Mouse (Mus musculus) heart, postnatal 0 days (tissue): ENCODE results near the gene Tufm. TPM values are rescaled to one million over a fixed set of nuclear protein-coding genes. Genes with fewer than 3 reads are reported as not detected.

Experiments used
- ATAC-seq: fragments of 200-750 bp; cut with Nextera tagmentation; 2 replicates; pipeline ENCODE4 v1.8.0; 2017; ENCODE audit warnings: low read depth, moderate number of reproducible peaks, moderate library complexity; ENCODE audit not compliant: insufficient read depth
- DNase-seq: peaks from one replicate; pipeline ENCODE4 v3.0.0-alpha.2; 2016; ENCODE audit warnings: low spot score
- H3K27ac ChIP-seq: fragments of 300-500 bp; sonication (generic); 2 replicates; pipeline ENCODE4 v1.5.1; 2014; ENCODE audit warnings: low read depth, mild to moderate bottlenecking
- H3K27me3 ChIP-seq: fragments of 300-500 bp; sonication (generic); 2 replicates; pipeline ENCODE4 v1.6.1; 2014; ENCODE audit warnings: low read length, mixed read lengths; ENCODE audit not compliant: control insufficient read depth, insufficient read depth
- H3K36me3 ChIP-seq: fragments of 300-500 bp; sonication (generic); replicated peaks from 2 replicates; pipeline ENCODE4 v1.6.1; 2014; ENCODE audit warnings: low read length, mixed read lengths; ENCODE audit not compliant: control insufficient read depth, insufficient read depth
- H3K4me1 ChIP-seq: fragments of 300-500 bp; sonication (generic); 2 replicates; pipeline ENCODE4 v1.6.1; 2014; ENCODE audit warnings: antibody characterized with exemption; ENCODE audit not compliant: control insufficient read depth, insufficient read depth
- H3K4me2 ChIP-seq: fragments of 300-500 bp; sonication (generic); 2 replicates; pipeline ENCODE4 v1.6.1; 2014; ENCODE audit warnings: low read depth, mild to moderate bottlenecking, low read length, moderate library complexity
- H3K4me3 ChIP-seq: fragments of 300-500 bp; sonication (generic); 2 replicates; pipeline ENCODE4 v1.5.1; 2014; ENCODE audit warnings: low read depth, low read length
- H3K9ac ChIP-seq: fragments of 300-500 bp; sonication (generic); replicated peaks from 2 replicates; pipeline ENCODE4 v1.6.1; 2014; ENCODE audit warnings: low read depth, low read length, mixed read lengths
- H3K9me3 ChIP-seq: fragments of 300-500 bp; sonication (generic); replicated peaks from 2 replicates; pipeline ENCODE4 v1.6.1; 2016; ENCODE audit warnings: low read length; ENCODE audit not compliant: control insufficient read depth
- CTCF ChIP-seq: IDR thresholded peaks from 2 replicates; pipeline ENCODE4 v1.5.1; 2016; ENCODE audit warnings: antibody characterized with exemption, control low read depth, low read depth
- EP300 ChIP-seq: IDR thresholded peaks from 2 replicates; pipeline ENCODE4 v1.6.1; 2016; ENCODE audit warnings: antibody characterized with exemption, low read depth
- WGBS: fragments of 180-500 bp; shearing (Covaris S2); extraction: QIAGEN DNeasy Blood & Tissue Kit; methylation state at CpG from one replicate; pipeline ENCODE4 v1.1.7; 2014; 5-methylcytosine and 5-hydroxymethylcytosine counted together
- polyA plus RNA-seq: library from polyadenylated mRNA; unstranded; fragments of >200 nt; fragmentation: Nextera tagmentation; extraction: Ambion mirVana; gene quantifications from 2 replicates; pipeline ENCODE4 v1.2.1, GENCODE M21; 2015
- total RNA-seq: library from RNA; depleted of rRNA; stranded (reverse); fragments of >200 nt; gene quantifications from 2 replicates; pipeline ENCODE4 v1.2.3, GENCODE M21; 2014; ENCODE audit warnings: low replicate concordance

The Tufm gene
- total and polyA plus RNA-seq, 2 experiments from 2014 or later, result 151 to 205 TPM

GRCm38 (mm10) chr7:126461626-126462025, 25.5 kb upstream of the Tufm start:
- H3K4me3 ChIP-seq, result no peak overlapping the region
- WGBS, result 84% methylated on average over 3 of the region's 3 CpGs
- H3K27ac ChIP-seq, result no peak overlapping the region
- no peak for ATAC-seq
- TF ChIP-seq CTCF, result no peak
- no peak for TF ChIP-seq EP300
- H3K4me2 ChIP-seq, result no peak overlapping the region
- no peaks in the 10 kb centered on the region for H3K9me3 ChIP-seq
- no peak overlapping the region for H3K9ac ChIP-seq
- no peaks in the 10 kb centered on the region for H3K27me3 ChIP-seq
- H3K4me1 ChIP-seq, result peaks cover 31% of the 10 kb centered on the region
- no peaks in the 10 kb centered on the region; the same call in 1 of the 2 replicates for H3K36me3 ChIP-seq
- DNase-seq, result no peak

GRCm38 (mm10) chr7:126463004-126463403, 24.2 kb upstream of the Tufm start, which contains the start of gene Atp2a1:
TSS of gene Atp2a1 (minus strand) at chr7:126463108.
- no peak for ATAC-seq
- Histone ChIP-seq H3K27me3 (no peaks in the 10 kb centered on the region), H3K4me1 (peaks cover 31% of the 10 kb centered on the region), H3K36me3 (peaks cover 12% of the 10 kb centered on the region), H3K9ac (no peak within 1 kb of the TSS), H3K4me2 (no peak within 1 kb of the TSS), H3K9me3 (no peaks in the 10 kb centered on the region), H3K4me3 (no peak within 1 kb of the TSS), H3K27ac (no peak within 1 kb of the TSS)
- 65% methylated on average over 5 of the region's 5 CpGs for WGBS
- TF ChIP-seq CTCF (no peak), EP300 (no peak)
- no peak for DNase-seq

GRCm38 (mm10) chr7:126463547-126463946, 23.6 kb upstream of the Tufm start:
- no peak overlapping the region for H3K9ac ChIP-seq
- H3K9me3 ChIP-seq, result no peaks in the 10 kb centered on the region
- no peak overlapping the region for H3K27ac ChIP-seq
- DNase-seq (no peak), ATAC-seq (no peak)
- no peak for TF ChIP-seq CTCF
- peaks cover 27% of the 10 kb centered on the region for H3K4me1 ChIP-seq
- H3K4me2 ChIP-seq, result no peak overlapping the region
- no peak overlapping the region for H3K4me3 ChIP-seq
- no peaks in the 10 kb centered on the region for H3K27me3 ChIP-seq
- WGBS, result 72% methylated on average over 4 of the region's 4 CpGs
- peaks cover 17% of the 10 kb centered on the region for H3K36me3 ChIP-seq

GRCm38 (mm10) chr7:126464121-126464520, 23.0 kb upstream of the Tufm start:
- Histone ChIP-seq H3K27me3 (no peaks in the 10 kb centered on the region), H3K36me3 (peaks cover 23% of the 10 kb centered on the region), H3K4me2 (no peak overlapping the region), H3K27ac (no peak overlapping the region), H3K4me3 (no peak overlapping the region), H3K9me3 (no peaks in the 10 kb centered on the region), H3K9ac (no peak overlapping the region), H3K4me1 (peaks cover 23% of the 10 kb centered on the region)
- ATAC-seq (no peak), DNase-seq (no peak)
- TF ChIP-seq EP300 (no peak), CTCF (no peak)
- 58% methylated on average over 4 of the region's 4 CpGs for WGBS

- H3K4me3 ChIP-seq, result no peak overlapping the region
- peaks cover 23% of the 10 kb centered on the region for H3K4me1 ChIP-seq
- no peak overlapping the region for H3K4me2 ChIP-seq
- no peaks in the 10 kb centered on the region for H3K27me3 ChIP-seq
- 24% methylated on average over 5 of the region's 5 CpGs for WGBS
- TF ChIP-seq CTCF, result no peak
- TF ChIP-seq EP300, result no peak
- H3K27ac ChIP-seq, result peak overlapping the region; percentile 81
- no peaks in the 10 kb centered on the region for H3K9me3 ChIP-seq
- ATAC-seq, result peak; percentile 25; the same call in 1 of the 2 replicates
- H3K36me3 ChIP-seq, result peaks cover 30% of the 10 kb centered on the region
- DNase-seq, result peak; percentile 67
- H3K9ac ChIP-seq, result no peak overlapping the region
Observed at GRCm38 (mm10) chr7:126464836-126465235, 22.3 kb upstream of the Tufm start.

- no peak overlapping the region for H3K9ac ChIP-seq
- H3K4me2 ChIP-seq, result no peak overlapping the region
- H3K9me3 ChIP-seq, result no peaks in the 10 kb centered on the region
- no peaks in the 10 kb centered on the region for H3K27me3 ChIP-seq
- peaks cover 23% of the 10 kb centered on the region for H3K4me1 ChIP-seq
- TF ChIP-seq EP300, result no peak
- TF ChIP-seq CTCF, result peak; percentile 18; the same call in 1 of the 2 replicates
- DNase-seq (peak; percentile 88), ATAC-seq (peak; percentile 80)
- H3K4me3 ChIP-seq, result no peak overlapping the region
- peak overlapping the region; percentile 81 for H3K27ac ChIP-seq
- WGBS, result 8% methylated on average over 7 of the region's 7 CpGs
- peaks cover 36% of the 10 kb centered on the region for H3K36me3 ChIP-seq
Observed at GRCm38 (mm10) chr7:126465246-126466030, 21.7 kb upstream of the Tufm start.
